Mouse (Mus musculus): ENCODE results near the gene Kcnq5.

The Kcnq5 gene

DNA sequence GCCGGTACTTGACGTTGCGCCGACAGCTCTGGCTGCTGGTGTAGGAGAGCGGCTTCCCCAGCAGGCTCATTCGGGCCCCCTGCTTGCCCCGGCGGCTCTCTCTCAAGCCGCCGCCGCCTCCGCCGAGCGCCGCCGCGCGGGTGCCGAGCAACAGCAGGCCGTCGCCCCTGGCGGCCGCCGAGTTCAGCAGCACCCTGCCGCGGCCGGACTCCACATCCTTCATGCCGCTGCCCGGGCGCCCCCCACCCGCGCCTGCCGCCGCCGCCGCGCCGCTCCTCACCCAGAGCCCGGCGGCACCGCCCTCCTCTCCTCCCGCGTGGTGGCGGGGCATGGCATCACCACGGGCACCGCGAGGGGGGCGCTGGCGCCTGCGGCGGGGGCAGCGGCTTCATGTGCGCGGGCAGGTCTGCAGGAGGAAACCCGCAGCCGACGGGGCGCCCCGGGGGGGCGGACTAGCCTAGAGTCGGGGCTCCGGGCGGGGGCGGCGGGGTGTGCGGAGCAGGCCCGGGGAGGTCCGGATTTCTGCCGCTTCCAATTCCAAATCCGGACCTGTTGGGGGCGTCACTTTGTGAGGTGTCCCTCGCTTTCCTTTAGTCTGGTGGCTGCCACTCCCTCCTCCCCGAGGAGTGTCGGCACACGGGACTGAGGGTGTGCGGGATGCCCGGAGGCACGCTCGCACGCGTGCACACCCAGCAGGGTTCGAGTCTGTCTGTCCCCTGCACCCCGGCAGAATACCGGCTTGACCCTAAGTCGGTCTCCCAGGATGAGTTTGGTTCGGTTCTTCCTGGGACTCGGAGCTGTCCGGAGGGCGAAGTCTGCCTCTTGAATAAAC is at the start of gene Kcnq5:
Kcnq5 (minus strand) TSS at position 692 of the 832 bp plus-strand sequence.
- DNase-seq (ENCODE audit: low spot score in 2 of 2): peak; percentile 67 to 68

DNA sequence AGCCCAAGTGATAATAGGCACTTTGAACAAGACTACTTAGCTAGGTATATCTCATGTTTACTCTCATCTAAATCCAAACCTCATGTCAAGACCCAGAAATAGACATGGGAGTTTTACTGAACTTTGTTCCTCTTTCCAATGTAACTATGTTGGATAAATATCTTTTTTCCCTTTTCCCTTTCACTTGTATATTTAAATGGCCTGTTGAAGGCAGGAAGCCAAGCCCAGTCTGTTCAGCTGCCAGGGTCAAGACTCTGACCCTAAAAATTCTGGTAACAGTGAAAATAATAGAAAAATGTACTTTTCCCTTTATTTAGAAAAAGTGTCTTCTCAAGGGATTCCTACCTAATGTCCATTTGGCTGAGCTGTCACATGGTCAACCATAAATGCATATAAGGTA is 18.0 kb upstream of the Kcnq5 start:
- DNase-seq (ENCODE audit: low spot score in 2 of 2): no peak

DNA sequence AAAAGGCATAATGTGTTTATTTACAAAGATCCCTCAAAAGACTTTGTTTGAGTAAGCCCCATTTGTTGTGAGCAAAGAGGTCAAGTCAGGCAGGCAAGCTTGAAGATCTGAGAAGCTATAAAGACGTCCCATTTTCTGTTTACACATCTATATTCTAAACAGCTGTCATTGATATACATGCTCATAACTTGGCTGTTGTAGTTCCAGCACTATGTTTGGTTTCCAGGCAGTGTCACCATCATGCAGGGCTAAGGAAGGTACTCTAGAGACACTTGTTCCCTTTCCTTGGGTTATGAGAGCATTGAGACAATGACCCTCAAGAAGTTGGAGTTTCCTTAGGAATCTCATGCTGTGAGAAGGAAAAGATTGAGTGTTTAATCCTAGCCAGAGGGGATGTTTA is 17.6 kb upstream of the Kcnq5 start:
- DNase-seq (ENCODE audit: low spot score in 2 of 2): no peak

DNA sequence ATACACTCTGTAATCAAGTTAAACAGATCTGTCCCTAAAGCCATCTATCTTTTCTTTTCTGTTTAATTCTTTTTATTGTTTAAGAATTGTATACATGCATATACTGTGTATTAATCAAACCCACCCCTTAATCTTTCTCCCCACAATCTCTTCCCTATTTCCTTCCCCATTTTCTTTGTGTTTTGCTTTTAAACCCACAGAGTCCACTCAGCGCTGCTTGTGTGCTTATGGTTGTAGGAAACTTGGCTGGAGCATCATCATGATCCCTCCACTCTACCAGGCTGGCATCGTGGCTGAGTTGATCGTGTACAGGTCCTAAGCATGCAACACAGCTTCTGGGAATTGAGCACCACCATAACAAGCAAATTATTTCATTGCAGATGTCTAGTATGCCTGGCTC is 12.3 kb upstream of the Kcnq5 start:
- no peak for DNase-seq (ENCODE audit: low spot score in 2 of 2)

DNA sequence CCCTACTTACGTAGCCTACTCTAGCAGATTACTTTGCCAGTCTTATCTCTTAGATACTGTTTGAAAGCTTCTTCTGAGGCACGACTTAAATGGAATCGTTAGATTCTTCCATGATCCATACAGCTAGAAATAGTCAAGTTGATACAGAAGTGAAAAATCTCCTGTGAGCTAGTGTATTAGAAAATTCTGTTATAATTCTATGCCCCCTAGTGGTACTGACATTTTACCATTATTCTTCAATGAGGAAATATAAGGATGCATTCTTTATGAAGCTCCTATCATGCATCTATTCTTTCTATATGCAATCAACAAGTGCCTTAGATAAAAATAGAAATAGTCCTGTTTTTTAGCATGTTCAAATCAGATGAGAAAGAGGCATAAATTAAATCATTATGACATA is 5.4 kb upstream of the Kcnq5 start:
- peak in 1 of 2 experiments; percentile 7 for DNase-seq (ENCODE audit: low spot score in 2 of 2)

DNA sequence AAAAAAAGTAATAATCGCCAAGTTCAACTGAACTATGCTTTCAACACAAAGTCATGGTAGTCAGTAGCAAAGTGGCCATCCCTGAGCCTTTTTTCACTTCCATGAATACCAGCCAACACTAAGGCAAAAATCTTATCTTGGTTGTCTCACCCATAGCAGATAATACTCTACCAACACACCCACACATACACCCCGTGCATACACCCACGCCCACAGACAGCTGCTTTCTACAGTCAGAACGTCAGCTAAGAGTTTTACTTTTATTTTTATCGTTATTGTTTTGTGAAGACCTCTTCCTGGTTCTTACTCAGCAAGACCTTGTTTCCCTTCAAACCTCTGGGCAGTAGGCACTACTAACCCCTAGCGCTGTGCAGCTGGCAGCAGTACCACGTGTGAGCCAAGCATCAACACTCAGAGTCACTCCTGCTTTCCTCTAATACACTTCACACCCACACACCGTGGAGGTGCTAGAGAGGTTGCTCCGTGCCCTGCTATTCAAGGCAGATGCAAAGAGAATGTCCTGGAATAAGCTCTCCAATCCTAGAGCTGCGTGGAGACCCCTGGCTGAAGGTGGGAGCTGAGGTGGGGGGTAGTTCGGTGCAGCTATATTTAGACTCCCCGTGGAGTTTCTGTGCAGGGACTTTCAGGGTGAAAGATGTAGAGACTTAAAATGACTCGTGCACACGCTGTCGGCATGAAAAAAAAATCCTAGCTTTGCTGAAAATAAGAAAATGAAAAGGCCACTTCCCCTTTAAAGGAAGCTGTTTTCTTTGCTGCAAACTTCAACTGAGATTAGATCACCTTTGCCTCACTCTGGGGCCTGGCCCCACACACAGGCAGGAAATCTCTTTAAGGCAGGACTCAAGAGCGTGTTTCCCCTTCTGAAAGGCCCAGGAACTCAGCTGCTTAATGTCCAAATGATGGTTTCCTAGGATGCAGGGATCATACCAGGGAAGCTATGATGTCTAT is 1.4 kb upstream of the Kcnq5 start:
- DNase-seq (ENCODE audit: low spot score in 2 of 2): peak; percentile 15 to 32

DNA sequence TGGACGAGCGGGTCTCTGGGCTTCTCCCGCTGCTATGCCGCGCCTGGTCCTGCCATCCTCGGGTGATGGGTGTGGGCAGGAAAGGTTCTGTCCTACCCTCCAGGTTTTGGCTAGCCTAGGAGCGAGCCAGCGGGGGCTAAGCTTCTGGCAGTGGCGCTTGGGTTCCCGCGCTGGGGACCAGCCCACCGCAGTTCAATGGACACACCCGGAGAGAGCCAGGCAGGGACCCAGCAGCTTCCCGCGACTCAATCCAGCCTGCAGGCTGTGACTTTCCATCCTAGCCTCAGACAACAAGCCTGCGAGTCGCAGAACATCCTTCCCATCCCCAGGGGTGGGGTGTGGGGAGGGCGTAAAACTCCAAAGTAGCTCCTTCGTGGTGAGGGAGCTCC is 335 bp upstream of the Kcnq5 start:
- DNase-seq (ENCODE audit: low spot score in 2 of 2): peak; percentile 11 to 30

DNA sequence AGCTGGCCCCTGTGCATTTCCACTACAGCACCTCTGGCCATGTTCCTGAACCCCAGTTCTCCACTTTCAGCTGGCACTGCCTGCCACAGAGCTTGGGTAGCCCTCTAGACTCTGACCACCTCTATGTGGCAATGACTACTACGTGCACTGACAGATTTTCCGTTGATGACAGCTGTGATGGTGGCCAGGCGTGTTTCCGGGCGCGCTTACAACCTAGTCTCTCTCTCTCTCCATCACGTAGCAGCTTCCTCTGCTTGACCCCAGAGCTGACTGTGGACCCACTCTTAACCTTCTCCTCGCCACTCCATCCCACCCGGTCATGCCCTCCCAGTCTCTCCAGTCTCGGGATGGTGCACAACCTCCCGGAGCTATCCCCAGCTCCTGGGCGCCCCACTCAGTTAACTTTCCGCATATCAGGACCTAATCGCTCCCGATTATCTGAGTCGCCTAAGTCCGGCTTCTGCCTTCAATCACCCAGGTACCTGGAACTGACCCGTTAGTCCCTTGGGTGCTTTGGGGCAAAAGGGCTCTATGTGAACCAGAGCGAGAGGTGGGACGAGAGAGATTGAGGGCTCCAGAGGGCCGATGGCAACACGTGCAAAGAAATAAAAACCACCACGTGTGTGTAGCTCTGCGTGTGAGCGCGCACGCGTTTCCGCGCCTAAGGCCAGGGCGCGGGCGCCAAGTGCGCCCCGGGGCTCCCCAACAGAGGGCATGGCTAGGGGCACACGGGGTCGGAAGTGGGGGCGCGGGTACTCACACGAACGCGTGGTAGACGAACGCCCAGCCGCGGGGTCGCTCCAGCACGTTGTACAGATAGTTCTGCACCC is 1.1 kb downstream of the Kcnq5 start:
- DNase-seq (ENCODE audit: low spot score in 2 of 2): peak; percentile 12 to 61

DNA sequence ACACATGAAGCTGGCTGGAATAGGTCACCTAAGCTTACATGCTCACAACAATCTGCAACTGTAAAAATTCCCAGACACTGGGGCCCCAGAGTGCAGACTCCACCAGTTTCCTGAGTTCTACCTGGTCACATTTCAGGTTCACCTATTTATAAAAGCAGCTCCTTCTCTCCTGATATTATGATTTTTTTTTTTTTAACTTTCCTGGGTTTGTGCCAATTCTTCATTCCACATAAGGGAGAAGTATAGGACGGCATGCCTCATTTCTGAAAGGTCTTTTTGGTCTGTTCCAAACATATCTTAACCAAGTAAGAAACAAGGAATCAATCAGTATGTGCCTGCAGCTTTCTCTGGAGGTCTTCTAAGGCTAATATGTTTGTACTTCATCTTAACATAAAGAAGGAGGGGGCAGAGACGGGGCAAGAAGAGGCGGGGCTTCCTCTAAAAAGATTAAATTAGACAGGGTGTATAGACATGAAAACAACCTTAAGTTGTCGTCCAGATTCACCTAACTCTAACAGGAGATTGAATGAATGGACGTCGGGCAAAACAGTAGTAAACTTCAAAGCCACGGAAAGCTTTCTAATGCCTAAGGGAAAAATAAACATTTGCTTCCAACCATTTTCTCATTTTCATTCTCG is 2.0 kb downstream of the Kcnq5 start:
- no peak for DNase-seq (ENCODE audit: low spot score in 2 of 2)

DNA sequence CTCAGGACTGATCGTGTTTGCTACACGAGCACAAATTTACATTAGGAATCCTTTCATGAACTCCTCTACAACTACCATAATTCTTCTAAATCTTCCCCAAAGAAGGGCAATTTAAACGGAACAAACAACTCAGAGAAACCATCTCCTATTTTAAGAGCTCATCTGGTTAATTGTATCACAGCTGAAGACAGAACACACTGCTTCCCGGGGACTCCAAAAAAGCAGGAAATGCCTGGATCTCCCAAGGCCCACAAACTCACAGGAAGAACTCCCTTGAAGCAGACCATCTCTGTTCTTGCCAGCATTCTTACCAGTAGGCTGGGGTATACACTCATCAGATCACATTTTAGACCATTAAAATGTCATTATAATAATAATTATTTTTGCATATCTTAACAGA is 3.7 kb downstream of the Kcnq5 start:
- DNase-seq (ENCODE audit: low spot score in 2 of 2): no peak

DNA sequence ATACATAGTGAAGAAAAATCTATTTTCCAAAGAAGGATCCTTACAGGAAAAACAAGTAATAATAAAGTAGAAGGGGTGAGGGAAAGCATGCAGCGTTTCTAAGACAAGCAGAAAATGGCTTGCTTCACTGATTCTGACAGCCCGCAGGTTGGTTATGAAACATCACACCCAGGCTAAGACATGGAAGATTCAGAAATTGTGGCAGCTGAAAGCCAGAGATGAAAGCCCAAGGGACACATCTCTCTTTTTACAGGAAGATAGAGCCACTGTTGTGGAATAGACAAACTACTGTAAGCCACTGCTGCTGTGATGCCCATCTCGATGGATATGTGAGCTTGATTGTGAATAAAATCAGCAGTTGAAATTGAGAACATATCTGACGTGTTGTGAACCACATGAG is 20.9 kb downstream of the Kcnq5 start:
- DNase-seq (ENCODE audit: low spot score in 2 of 2): no peak

DNA sequence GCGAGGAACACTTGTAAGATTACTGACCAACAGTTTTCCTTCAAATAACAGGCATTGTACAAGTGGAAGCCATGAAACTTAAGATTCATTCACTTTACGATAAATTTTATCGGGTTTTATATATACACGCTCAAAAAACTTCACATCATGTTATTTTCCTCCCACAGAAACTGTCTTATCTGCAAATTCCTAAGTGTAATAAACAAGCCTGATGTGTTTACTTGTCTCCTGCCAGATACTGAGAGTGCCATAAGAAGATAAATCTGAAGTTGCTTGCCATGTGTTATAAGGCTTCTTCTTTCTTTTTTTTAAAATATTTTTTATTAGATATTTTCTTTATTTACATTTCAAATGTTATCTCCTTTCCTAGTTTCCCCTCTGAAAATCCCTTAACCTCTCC is 34.6 kb downstream of the Kcnq5 start:
- no peak for DNase-seq (ENCODE audit: low spot score in 2 of 2)

DNA sequence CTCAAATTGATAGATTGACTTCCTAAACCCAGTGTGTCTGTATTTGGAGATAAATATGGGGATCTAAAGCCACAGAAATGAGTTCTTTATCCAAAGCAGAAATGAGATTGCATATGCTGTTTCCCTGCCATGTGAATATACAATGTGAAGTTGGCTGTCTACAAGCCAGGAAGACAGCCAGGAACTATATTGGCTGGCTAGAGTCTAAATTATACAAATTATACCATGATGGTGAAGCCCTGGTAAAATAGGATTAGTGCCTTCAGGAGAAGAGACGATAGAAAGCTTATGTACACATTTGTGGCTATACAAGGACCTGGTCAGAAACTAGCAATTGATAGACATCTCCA is 38.5 kb downstream of the Kcnq5 start:
- no peak for DNase-seq (ENCODE audit: low spot score in 2 of 2)

DNA sequence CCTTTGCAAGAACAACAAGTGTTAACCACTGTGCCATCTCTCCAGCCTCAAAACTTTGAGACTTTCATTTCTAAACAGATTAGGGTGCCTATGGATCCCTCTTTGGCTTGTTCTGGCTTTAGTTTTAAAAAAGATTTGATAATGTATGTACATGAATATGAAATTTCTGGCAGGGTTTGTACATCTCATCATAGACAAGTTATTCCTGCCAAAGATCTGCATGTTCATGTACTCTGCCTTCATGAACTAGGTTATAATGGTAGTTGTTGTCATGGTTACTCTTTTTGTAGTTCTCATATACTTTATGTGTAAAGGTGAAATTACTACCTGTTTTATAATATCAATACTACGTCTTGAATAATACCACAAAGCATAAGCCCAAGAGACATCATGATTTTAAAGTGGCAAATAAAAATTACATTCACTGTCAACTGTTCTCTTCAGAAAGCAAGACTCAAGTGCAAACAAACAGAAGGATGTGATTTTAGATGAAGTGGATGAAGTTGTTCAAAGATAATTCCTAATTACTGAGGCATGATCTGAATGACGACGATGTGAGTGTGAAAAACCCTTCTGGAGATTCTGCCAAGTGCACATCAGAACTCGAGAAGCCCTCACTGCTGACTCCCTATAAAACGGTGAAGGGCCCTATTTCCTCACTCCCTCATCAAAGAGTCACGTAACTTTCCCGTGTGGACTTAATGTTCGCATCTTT is 39.0 kb downstream of the Kcnq5 start:
- DNase-seq (ENCODE audit: low spot score in 2 of 2): no peak

DNA sequence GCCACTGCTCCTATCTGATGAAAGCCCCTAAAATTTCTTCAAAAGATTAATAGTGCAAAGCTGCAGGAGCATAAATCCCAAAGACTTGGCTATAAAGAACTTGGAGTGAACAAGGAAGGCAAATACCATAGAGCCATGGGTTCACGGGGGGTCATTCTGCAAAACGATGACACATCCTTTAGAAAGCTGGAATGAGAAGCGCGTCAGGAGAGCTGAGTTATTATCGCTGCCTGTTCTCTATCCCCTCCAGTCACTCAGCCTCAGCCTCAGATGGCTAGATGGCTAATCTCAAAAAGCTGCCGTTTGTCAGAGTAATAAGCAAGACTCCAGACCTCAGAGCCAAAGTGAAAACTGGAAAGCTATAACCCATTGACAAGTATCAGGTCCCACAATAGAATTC is 42.5 kb downstream of the Kcnq5 start:
- no peak for DNase-seq (ENCODE audit: low spot score in 2 of 2)

DNA sequence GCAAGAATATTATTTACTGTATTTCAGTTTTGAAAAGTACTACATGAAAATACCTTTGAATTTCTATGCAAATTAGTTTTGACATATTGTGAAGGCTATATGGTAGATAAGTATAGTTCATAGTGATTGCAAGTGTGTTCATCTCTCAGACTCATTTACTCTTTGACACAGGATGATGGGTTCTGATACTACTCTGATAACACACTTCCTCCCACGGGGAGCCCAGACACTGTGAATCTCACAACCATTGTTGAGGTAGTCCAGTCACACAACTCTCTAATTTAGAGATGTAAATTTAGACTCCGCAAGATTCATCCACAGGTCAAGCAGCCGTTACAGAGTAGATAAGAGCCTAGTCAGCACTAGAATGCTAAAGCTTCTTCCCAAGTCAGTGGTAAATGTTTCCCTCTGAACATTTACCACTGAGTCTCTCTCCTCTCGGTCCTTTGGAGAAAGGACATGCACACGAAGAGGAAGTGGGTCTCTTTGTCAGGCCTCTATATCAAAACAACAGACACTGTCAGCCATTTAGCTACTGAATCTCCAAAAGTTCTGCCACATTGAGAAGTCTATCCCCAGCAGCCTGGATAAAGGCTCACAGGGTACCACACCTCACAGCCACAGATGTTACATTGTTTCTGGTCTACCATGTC is 65.5 kb downstream of the Kcnq5 start:
- DNase-seq (ENCODE audit: low spot score in 2 of 2): no peak

DNA sequence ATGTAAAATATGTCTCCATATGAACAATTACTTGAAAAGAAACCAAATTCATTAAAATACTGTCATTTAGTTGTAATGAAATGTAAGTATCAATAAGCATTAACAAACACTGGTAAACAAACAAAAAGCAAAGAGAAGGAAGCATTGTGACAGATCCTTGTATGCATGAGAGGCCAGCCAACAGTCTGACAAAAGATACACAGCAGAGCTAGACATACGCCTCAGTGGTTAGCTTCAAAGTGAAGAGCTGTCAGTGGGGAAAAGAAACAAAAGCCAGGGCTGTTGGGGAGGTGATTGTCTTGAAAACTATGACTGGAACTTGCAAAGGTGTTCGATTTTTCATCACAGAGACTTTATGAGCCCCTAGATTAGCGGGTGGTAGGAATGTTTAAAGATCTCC is 78.0 kb downstream of the Kcnq5 start:
- no peak for DNase-seq (ENCODE audit: low spot score in 2 of 2)

DNA sequence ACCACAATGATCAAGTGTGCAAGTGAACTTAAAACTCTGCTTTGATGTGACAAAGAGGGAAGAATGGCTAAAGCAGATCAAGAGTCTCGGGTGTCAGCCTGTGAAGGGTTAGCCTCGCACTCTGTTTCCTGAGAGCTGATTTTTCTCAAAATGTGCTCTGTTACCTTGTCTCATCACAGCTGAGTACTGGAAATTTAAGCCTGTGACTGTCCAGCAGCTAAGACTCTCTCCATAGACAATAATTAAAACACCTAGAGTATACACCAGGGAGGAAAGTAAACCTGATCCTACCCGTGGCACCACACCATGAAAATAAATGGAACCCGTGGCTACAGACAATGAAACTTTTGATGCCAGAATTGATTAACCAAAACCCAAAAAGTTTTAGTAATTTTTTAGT is 90.9 kb downstream of the Kcnq5 start:
- no peak for DNase-seq (ENCODE audit: low spot score in 2 of 2)

DNA sequence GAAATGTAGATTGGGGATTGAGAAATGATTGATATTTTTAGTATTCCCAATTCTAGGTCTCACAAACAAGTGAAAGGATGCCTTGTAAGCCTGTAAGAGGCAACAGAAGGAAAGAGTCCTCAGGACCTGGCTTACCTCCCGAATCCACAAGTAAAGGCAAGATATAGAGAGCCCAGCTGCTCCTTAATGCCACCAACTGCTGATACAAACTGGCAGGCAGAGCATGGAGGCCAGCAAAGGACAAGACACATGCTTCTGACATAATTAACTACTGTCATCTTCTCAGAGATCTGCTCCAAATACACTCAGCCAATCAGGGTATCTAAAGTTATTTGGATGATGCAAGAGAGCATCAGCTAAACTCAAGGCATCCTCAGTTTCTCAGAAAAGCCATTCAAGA is 93.3 kb downstream of the Kcnq5 start:
- no peak for DNase-seq (ENCODE audit: low spot score in 2 of 2)

DNA sequence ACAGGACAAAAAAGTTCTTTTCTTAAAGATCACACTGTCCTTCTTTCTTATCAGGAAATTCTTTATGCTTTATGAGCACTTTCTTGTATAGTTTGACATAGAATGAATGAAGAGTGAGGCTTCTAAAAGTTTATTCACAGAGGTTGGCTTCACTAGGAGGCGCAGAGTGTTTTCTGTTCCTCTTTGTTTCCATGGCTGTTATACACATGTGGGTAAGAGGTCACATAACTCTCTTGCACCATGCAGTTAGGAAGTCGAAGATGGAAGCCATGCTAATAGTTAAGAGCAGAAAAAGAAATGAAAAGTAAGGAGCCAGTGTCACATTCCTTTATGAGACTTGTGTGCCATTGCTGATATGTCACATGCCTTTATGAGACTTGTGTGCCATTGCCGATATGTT is 105.3 kb downstream of the Kcnq5 start:
- no peak for DNase-seq (ENCODE audit: low spot score in 2 of 2)

All from thymus, postnatal 10 days (tissue).